Mouse (Mus musculus): ENCODE measurements around the gene Usp25.

The Usp25 gene

DNA sequence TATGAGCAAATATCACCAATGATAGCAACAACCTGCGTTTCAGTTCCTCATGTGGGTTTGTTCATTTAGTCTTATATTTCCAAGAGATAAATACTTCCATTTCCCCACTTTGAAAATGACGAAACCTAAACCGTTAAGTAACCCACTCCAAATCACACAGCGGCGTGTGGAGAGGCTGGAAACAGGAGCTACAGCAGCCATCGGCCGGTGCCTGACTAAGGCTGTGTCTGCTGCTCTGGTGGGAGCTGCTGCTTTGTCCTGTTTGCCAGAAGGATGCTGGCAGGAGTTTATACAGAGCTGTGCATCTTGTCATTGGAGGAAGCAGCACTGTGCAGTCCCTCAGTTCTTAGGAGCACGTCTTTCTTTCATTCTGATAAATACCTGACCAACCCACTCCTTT, 21.2 kb downstream of the Usp25 start:
- no peak for DNase-seq

GRCm38 (mm10) chr16:77041573-77041972, 28.1 kb downstream of the Usp25 start:
- DNase-seq: peak in 1 of 2 experiments; percentile 29

GRCm38 (mm10) chr16:77043499-77043898, 30.0 kb downstream of the Usp25 start:
- no peak for DNase-seq

GRCm38 (mm10) chr16:77054184-77054583, 40.7 kb downstream of the Usp25 start:
- DNase-seq: no peak

GRCm38 (mm10) chr16:77055519-77056159, 42.1 kb downstream of the Usp25 start:
- DNase-seq: no peak

DNA sequence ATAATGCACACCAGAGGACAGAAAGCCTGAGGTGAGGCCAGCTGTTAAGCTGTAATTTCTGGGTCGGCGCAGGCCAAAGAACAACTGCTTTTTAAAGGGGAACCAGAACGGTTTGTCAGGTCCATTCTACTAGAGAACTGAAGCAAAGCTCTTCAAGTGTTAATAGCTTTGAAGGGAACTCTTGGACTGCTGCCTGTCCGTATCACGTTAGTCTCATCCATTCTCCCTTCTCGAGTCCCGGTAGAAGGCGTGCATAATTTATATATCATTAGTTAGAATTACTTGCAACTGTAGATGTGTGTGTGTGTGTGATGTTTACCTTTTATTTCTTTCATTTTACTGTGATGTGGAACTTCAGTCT, 42.6 kb downstream of the Usp25 start:
- no peak for DNase-seq

DNA sequence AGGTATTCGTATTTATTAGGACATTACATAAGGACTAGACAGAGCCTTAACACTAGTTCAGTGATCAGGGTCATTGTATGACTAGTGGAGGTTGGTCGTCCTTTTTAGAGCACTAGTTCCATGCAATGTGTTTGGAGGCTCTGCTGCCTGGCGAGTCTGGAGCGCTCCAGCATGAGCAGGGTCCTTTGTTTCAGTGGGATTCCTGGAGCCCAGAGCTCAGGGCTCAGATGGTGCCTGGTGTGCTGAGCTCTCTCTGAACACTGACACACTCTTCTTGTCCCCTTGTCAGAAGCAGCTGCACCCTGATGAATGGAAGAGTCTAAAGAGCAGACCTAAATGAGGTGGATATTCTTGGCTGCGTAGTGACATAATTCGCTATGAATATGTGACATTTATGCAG, 45.1 kb downstream of the Usp25 start:
- DNase-seq: no peak

- peak; percentile 18 to 47 for DNase-seq
Observed at GRCm38 (mm10) chr16:77060166-77060565, 46.7 kb downstream of the Usp25 start.

GRCm38 (mm10) chr16:77063916-77064315, 50.4 kb downstream of the Usp25 start:
- DNase-seq: no peak

DNA sequence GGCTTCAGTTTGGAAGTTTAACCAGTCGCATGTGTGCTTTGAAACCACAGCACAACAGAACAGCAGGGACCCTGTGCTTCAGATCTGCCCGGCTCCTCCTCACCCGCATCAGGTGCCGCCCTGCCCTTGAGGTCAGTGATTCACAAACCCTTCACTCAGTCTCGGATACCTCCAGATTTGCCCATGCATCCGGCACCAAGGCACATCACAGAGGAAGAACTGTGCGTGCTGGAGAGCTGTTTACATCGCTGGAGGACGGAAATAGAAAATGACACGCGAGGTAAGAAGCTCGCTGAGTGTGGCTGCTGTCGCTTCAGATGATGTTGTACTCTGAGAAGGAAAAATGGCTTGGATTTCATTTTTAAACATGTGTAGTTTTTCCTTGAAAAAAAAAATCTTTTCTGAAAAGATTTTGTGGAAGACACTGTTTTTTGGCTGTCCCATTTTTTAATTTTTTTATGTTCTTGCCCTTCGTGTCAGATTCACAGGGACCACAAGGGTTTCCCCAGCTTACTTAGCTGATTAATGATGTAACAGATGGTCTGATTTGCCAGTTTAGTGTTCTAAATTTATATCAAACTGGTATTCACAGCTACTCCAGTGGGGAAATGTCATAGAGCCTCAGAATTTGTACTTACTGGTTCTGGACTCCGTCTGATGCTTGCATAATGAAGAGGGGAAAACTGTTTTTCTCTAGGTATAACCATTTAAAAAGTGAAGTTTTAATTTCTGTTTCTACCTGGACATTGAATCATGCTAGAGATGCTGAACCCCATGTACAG, 63.6 kb downstream of the Usp25 start:
- no peak for DNase-seq

GRCm38 (mm10) chr16:77077736-77078005, 64.2 kb downstream of the Usp25 start:
- DNase-seq: no peak

DNA sequence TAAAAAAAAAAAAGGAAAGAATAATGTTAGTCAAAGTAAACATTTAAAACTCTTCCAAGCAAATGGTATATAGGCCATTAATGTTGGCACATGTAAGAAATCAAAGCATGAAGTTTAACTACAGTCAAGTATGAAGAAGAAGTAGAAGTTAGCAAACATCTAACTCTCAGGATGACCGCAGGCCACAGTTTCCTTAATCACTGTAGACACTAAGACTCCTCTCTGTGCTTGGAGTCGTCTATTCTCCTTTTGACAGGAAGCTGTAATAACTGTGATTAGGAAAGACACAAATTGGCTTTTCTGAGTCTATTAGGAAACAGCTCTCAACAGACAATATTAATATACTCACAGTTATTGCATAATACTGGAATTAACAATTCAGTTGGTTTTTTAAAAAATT, 70.6 kb downstream of the Usp25 start:
- DNase-seq: no peak

DNA sequence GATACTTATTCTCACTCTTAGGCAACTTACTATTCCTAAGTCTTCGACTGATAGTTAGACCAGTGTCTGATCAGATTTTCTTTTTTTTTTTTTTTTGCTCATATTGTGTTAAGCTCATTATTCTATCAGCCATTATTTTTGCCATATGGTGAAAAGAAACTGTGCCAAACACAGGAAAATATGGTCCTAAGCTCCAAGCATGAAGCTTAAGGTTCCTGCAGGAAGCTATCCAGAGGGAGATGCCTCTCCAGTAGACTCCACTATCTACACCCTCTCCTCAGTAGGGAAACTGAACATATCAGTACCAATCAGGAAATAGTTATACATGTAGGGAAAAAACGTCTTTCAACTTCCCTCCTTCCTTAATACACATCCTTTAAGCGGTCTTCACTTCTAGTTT, 76.3 kb downstream of the Usp25 start:
- no peak for DNase-seq

DNA sequence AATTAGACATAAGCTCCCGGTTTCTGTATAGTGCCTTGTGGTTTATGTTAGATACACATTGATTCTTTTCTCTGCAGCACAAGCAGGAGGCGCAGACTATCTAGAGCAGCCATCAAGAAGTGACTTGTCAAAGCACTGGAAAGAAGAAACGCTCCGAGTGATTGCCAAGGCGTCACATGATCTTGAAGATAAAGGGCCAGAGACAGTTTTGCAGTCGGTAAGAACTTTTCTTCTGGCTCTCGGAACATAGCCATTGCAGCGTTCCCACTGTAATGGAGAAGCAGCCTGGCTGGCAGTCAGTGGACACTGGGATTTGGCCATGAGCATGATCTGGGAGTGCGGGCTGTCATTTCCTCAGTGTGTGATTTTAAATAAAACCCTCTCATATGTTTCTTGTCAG, 80.0 kb downstream of the Usp25 start:
- no peak for DNase-seq

DNA sequence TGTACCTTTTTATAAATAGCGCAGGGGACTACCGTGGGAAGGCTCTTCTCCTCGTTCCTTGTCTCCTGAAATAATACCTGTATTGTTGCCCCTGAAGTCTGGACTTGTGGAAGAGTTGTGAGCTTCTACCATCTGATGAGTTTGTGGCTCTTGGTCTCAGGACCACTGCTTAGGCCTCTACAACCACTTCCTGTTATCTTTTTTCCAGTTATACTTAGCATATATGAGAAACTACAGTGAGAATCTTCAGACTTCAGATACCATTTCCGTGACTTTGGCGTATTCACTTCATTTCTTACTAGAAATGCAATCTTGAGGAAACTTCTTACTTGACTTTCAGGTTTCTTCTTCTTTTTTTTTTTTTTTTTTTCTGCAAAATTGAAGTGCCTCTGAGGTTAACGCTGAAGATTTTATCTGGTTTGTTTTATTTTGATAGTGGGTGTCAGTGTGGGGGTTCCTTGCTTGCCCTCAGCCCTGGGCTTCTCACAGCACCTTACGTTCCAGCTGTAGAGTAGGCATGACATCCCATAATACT, 81.6 kb downstream of the Usp25 start:
- DNase-seq: no peak

DNA sequence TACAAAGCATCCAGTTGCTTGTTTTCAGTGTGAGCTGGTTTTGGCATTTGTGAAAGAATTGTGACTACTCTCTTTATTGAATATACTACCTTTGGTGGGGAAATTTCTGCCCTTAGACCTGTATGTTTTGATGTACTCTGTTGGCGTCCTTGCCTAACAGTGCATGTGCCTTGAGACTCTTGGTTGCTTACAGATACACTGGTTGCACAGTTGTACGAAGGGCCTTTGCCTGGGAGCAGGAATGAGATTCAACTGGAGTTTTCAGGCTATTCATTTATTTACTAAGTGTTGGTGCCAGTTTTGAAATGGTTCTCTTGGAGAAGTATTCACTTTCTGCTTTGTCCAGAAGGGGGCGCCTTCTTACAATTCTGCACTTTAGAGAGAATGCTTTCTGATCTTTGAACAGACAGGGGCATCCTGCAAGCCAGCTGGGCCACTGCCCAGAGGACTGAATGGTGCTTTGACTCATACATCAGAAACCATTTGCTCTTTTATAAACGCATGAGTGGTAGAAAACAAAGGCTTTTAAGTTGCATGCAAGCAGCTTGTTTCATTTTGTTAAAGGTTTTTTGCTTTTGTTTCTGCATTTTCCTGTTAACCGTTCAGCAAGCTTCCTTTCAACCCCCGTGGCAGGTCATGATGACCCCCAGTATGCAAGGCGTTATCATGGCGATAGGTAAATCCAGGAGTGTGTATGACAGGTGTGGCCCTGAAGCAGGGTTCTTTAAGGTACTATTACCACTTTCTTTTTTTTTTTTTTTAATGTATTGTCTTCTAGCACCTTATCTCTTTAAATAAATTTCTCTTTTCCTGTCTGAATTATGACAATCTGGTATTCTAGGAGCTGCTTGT, 85.7 kb downstream of the Usp25 start:
- peak; percentile 84 to 89 for DNase-seq

- no peak for DNase-seq
Observed at GRCm38 (mm10) chr16:77103637-77104264, 90.2 kb downstream of the Usp25 start.

GRCm38 (mm10) chr16:77111268-77111667, 97.8 kb downstream of the Usp25 start:
- no peak for DNase-seq

DNA sequence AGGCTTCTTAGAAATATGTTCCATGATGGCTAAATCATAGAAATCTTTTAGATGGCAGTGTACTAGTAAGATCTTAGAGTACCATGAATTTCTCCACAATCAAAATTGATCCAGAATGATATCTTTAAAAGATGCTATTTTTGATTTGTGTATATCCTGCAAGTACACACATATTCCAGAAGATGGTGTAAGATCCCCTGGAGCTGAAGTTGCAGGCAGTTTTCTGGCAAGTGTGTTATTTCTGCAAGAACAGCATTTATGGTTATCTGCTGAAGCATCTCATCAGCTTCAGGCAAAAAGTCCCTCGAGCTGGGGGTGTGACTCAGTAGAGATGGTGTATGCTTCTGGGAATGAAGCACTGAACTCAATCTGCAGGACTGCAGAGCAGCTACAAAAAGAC, 112.4 kb downstream of the Usp25 start:
- no peak for DNase-seq

GRCm38 (mm10) chr16:77128683-77129082, 115.2 kb downstream of the Usp25 start:
- no peak for DNase-seq

GRCm38 (mm10) chr16:77133055-77133454, 119.5 kb downstream of the Usp25 start:
- DNase-seq: no peak

GRCm38 (mm10) chr16:77140651-77141050, 127.1 kb downstream of the Usp25 start:
- DNase-seq: no peak

DNA sequence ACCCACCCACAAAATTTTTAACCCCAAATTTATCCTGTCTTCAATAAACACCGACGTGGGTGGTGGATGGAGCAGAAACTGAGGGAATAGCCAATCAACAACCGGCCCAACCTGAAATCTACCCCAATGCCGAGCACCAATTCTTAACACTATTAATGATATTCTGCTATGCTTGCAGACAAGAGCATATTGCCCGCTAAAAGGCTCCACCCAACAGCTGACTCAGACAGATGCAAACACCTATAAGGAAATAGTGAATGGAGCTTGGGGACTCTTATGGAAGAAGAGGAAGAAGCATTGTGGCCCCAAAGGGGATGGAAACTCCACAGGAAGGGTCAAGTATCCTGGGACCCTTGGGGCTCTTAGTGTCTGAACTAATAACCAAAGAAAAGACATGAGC, 133.3 kb downstream of the Usp25 start:
- no peak for DNase-seq
